Mouse (Mus musculus): ENCODE measurements around the gene Msl1.

DNA sequence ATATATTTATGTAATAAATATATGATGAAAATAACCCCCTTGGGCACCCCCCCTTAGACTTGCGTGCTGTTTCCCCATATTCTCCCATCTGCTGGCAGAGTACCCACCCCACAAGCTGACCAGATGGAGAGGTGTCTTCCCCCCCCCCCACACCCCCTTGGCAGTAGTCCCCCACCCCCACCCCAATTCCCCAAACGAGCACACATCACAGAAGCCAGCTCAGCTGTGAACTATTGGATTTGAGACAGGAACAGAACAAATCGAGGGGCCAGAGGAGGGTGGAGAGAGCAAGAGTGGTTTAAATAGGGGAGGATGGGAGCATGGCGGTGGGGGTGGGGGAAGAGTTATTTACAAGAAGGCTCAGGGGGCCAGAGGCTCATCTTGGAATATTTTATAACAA lies 27.6 kb upstream of the Msl1 start:
- no peak for TF ChIP-seq EP300 (optimal IDR thresholded peaks at IDR 0.05)
- no peak for TF ChIP-seq CTCF (IDR thresholded peaks at IDR 0.05; ENCODE audit: low read depth)

All from stomach, postnatal 0 days (tissue).